Mouse (Mus musculus): ENCODE data around the gene Gm43191. TPM values are rescaled to one million over a fixed set of nuclear protein-coding genes. Genes with fewer than 3 reads are reported as not detected.
A peak's percentile ranks its signal among the peaks of the same experiment; 100 is the strongest.
"Not testable (repeated sequence)": the region's sequence is repeated elsewhere in the genome, so short reads cannot be mapped to it uniquely, and the experiment has no call there.

Gene Gm43191
- total RNA-seq, 1 experiment from 2014 or later = not detected

GRCm38 (mm10) chr3:116664281-116664680, 16.8 kb downstream of the Gm43191 start:
- ATAC-seq (replicated peaks; ENCODE audit: insufficient number of reproducible peaks, low FRiP score, low TSS enrichment, poor library complexity, severe bottlenecking) = not testable (repeated sequence)

- peak; percentile 92 for ATAC-seq (replicated peaks; ENCODE audit: insufficient number of reproducible peaks, low FRiP score, low TSS enrichment, poor library complexity, severe bottlenecking)
These were observed 18.6 kb downstream of the Gm43191 start, which contains the start of gene Mfsd14a for GRCm38 (mm10) chr3:116662463-116662863. Mfsd14a (minus strand) TSS chr3:116662677.

GRCm38 (mm10) chr3:116661870-116662414, 19.1 kb downstream of the Gm43191 start:
- peak; percentile 30; the same call in 1 of the 2 replicates for ATAC-seq (replicated peaks; ENCODE audit: insufficient number of reproducible peaks, low FRiP score, low TSS enrichment, poor library complexity, severe bottlenecking)

GRCm38 (mm10) chr3:116661288-116661869, 19.7 kb downstream of the Gm43191 start:
- no peak for ATAC-seq (replicated peaks; ENCODE audit: insufficient number of reproducible peaks, low FRiP score, low TSS enrichment, poor library complexity, severe bottlenecking)

DNA sequence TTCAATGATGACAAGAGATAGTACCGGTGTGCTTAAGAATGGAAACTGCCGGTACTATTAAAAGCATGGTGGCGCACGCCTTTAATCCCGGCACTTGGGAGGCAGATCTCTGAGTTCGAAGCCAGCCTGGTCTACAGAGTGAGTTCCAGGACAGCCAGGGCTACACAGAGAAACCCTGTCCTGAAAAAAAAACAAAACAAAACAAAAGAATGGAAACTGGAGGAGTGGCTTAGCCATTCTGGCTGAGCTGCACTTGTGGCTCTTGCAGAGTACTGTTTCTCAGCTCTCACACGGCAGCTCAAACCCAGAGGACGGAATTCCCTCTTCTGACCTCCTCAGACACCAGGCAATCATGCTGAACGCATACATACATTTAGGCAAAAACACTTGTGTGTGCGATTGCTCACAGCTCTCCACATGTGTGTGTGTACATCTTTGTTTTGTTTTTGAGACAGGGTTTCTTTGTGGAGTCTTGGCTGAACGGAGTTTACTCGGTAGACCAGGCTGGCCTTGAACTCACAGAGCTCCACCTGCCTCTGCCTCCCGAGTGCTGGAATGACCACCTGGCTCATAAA, 21.1 kb downstream of the Gm43191 start:
- no peak for ATAC-seq (replicated peaks; ENCODE audit: insufficient number of reproducible peaks, low FRiP score, low TSS enrichment, poor library complexity, severe bottlenecking)

DNA sequence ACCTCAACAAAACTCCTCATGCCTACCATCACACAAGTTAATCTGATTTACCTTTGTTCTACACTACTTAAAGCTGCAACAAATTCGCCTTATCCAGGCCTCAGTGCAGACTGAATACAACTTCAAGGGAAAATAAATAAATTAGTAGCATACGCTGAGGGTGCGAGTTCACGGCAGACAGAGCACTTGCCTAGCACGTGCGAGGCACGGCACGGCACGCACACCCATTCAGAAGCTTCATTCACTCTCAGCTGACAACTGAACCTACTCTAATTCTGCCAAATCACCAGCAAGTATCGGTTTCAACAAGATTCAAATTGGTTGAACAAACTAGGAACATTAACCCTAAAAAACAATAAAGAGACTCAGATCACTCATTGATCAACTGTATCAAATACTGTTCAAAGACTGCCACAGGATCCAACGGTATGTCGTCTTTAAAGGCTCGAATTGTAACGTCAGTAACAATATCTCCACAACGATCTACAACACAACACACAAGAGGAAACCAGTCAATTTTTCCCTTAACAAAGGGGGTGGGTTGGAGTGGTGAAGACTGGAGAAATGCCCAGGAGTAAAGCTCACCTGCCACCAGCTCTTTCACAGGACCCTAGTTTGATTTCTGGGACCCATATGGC, 22.0 kb downstream of the Gm43191 start:
- ATAC-seq (replicated peaks; ENCODE audit: insufficient number of reproducible peaks, low FRiP score, low TSS enrichment, poor library complexity, severe bottlenecking) = no peak

DNA sequence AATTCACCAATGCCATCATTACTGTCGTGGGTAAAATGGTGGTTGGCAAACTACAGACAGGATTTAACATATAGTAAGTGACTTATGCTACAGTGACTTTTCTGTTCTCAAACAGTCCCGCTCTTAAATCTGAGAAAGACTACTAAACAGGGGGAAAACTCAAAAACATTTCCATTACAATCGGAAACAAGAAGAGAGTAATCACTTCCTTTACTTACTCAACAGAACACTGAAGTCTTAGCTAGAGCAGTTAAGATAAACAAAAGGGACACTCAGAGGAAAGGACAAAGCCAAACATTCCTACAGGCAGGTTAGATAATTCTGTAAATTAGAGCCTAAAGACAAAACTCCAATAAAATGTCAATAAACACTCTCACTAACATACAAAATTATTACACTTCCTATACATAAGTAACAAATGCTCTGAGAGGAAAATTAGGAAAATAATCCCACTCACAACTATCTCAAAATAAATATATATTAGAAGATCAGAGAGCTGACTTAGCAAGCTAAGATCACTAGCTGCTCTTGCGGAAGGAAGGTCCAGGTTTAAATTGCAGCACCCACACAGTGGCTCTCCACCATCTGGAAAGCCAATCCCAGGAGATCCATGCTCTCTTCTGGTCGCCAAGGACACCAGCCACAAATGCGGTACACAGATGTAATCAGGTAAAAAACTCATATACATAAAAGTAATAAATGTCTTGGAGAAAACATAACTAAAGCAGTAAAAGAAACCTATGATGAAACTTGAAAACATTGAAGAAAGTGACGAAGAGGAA, 24.7 kb downstream of the Gm43191 start:
- ATAC-seq (replicated peaks; ENCODE audit: insufficient number of reproducible peaks, low FRiP score, low TSS enrichment, poor library complexity, severe bottlenecking) = no peak

DNA sequence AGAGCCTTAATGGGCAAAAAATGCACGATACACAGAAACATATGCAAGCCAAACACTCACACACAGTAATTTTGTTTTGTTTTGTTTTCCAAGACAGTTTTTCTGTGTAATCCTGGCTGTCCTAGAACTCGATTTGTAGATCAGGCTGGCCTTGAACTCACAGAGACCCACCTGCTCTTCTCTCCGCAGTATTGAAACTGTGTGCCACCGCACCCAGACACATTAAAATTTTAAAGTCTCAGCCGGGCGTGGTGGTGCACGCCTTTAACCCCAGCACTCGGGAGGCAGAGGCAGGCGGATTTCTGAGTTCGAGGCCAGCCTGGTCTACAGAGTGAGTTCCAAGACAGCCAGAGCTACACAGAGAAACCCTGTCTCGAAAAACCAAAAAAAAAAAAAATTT, 27.0 kb downstream of the Gm43191 start:
- not testable (repeated sequence) for ATAC-seq (replicated peaks; ENCODE audit: insufficient number of reproducible peaks, low FRiP score, low TSS enrichment, poor library complexity, severe bottlenecking)

GRCm38 (mm10) chr3:116653278-116653945, 27.6 kb downstream of the Gm43191 start:
- ATAC-seq (replicated peaks; ENCODE audit: insufficient number of reproducible peaks, low FRiP score, low TSS enrichment, poor library complexity, severe bottlenecking) = no peak

GRCm38 (mm10) chr3:116652033-116652446, 29.0 kb downstream of the Gm43191 start:
- no peak for ATAC-seq (replicated peaks; ENCODE audit: insufficient number of reproducible peaks, low FRiP score, low TSS enrichment, poor library complexity, severe bottlenecking)

DNA sequence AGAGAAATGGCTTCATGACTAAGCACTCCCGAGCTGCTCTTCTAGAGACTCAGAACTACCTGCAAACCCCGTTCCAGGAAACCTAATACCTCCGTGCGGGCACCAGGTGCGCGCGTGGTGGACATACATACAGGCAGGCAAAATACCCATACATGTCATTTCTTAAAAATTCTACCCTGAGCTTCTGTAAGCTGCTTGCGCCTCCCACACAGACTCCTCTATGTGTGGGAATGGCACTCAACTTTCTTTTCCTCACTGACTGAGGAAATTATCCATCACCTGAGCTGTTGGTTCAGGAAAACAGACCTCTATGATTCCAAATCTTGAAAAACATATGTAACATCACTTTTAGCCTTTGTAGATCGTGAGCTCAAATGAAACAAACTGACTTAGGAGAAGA, 30.4 kb downstream of the Gm43191 start:
- ATAC-seq (replicated peaks; ENCODE audit: insufficient number of reproducible peaks, low FRiP score, low TSS enrichment, poor library complexity, severe bottlenecking) = no peak

DNA sequence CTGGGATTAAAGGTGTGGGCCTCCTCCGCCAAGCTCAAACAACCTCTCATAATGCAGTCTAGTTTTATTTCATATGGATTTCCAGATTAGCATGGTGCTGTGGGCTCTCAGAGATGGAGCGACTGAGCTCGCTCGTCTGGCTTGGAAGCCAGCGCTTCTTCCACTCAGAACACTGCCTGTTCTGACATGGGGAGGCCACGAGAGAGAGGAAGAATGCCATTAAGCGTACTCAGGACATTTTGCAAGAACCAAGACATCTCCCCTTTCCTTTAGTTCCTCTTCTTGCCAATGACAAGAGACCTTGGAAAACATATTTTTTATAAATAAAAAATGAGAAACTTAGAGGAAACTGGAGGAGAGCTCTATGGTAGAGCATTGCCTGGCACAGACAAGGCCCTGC, 32.3 kb downstream of the Gm43191 start:
- ATAC-seq (replicated peaks; ENCODE audit: insufficient number of reproducible peaks, low FRiP score, low TSS enrichment, poor library complexity, severe bottlenecking) = peak; percentile 50; the same call in 1 of the 2 replicates

GRCm38 (mm10) chr3:116646387-116646786, 34.7 kb downstream of the Gm43191 start:
- ATAC-seq (replicated peaks; ENCODE audit: insufficient number of reproducible peaks, low FRiP score, low TSS enrichment, poor library complexity, severe bottlenecking) = no peak

GRCm38 (mm10) chr3:116642373-116642772, 38.7 kb downstream of the Gm43191 start:
- no peak for ATAC-seq (replicated peaks; ENCODE audit: insufficient number of reproducible peaks, low FRiP score, low TSS enrichment, poor library complexity, severe bottlenecking)

DNA sequence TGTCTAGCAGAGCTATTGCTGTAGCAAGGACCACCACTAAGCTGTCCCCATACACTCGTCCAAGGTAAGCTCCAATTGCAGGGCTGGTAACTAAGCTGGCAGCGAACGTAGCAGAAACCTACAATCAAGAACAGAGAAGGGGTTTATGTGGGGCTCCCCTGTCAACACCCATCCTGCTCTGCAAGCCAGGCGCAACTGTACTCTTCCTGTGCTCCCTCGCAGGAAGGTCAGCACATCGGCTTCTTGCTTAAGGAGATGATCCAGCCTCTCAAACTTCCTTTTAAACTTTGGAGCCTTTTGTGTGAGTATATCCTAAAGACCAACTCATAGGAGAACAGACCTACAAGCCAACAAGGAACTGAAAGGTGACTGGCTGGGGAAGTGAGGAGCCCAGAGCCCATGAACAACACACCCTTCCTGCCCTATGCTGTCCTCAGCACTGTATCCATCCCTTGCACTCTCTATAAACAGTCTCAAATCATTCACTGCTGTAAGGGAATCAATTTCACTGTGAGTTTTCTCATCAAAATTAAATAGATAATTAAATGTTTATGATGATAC, 39.2 kb downstream of the Gm43191 start:
- peak; percentile 61; the same call in 1 of the 2 replicates for ATAC-seq (replicated peaks; ENCODE audit: insufficient number of reproducible peaks, low FRiP score, low TSS enrichment, poor library complexity, severe bottlenecking)

GRCm38 (mm10) chr3:116640024-116640423, 41.0 kb downstream of the Gm43191 start:
- 0 out of 2 replicates have a peak, but pooled peaks have one; percentile 27 for ATAC-seq (replicated peaks; ENCODE audit: insufficient number of reproducible peaks, low FRiP score, low TSS enrichment, poor library complexity, severe bottlenecking)

- ATAC-seq (replicated peaks; ENCODE audit: insufficient number of reproducible peaks, low FRiP score, low TSS enrichment, poor library complexity, severe bottlenecking) = no peak
These were observed 42.5 kb downstream of the Gm43191 start for GRCm38 (mm10) chr3:116638572-116638971.
